Mouse (Mus musculus): Measurements from ENCODE around the gene F12.

DNA sequence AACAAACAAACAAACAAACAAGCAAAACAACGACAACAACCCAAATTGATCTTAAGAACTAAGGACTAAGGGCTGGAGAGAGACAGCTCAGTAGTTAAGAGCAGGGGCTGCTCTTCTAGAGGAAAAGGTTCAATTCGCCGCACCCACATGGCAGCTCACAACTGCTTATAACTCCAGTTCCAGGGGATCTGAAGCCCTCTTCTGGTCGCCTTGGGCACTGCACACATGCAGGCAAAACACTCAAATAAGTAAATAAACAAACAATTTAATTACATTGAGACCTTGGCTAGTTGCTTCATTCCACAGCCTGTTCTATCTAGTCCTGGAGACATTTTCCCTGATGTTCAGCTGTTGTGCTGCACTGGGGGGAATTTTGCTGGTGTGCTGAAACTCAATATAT lies 33.7 kb downstream of the F12 start:
- TF ChIP-seq CTCF (IDR thresholded peaks at IDR 0.05; ENCODE audit: low read depth, low read length): peak; percentile 19; the same call in 1 of the 2 replicates
- TF ChIP-seq POLR2A (IDR thresholded peaks at IDR 0.05; ENCODE audit: borderline replicate concordance, low read depth, low read length): no peak
